Mouse (Mus musculus) hindbrain, embryonic 11.5 days (tissue): ENCODE results near the gene Cep70. TPM values are rescaled to one million over a fixed set of nuclear protein-coding genes. Genes with fewer than 3 reads are reported as not detected.

Source experiments
- ATAC-seq: fragments of 200-750 bp; cut with Nextera tagmentation; 2 replicates; pipeline ENCODE4 v1.8.0; 2017; ENCODE audit warnings: mild to moderate bottlenecking, moderate TSS enrichment, moderate library complexity; ENCODE audit not compliant: low FRiP score
- DNase-seq: peaks from one replicate; pipeline ENCODE4 v3.0.0-alpha.2; 2015; ENCODE audit warnings: low spot score
- H3K27ac ChIP-seq: fragments of 300-500 bp; sonication (generic); 2 replicates; pipeline ENCODE4 v1.5.1; 2014; ENCODE audit warnings: mild to moderate bottlenecking, low read depth, low read length
- H3K27me3 ChIP-seq: fragments of 300-500 bp; sonication (generic); 2 replicates; pipeline ENCODE4 v1.6.1; 2014; ENCODE audit warnings: mild to moderate bottlenecking, low read length, moderate library complexity, mixed read lengths; ENCODE audit not compliant: control insufficient read depth, insufficient read depth
- H3K36me3 ChIP-seq: fragments of 300-500 bp; sonication (generic); 2 replicates; pipeline ENCODE4 v1.6.1; 2014; ENCODE audit warnings: mild to moderate bottlenecking, low read length, moderate library complexity, mixed read lengths; ENCODE audit not compliant: control insufficient read depth, insufficient read depth
- H3K4me1 ChIP-seq: fragments of 300-500 bp; sonication (generic); replicated peaks from 2 replicates; pipeline ENCODE4 v1.6.1; 2014; ENCODE audit warnings: low read length, mixed read lengths; ENCODE audit not compliant: control insufficient read depth, insufficient read depth
- H3K4me2 ChIP-seq: fragments of 300-500 bp; sonication (generic); replicated peaks from 2 replicates; pipeline ENCODE4 v1.6.1; 2014; ENCODE audit warnings: mild to moderate bottlenecking, low read depth, low read length
- H3K4me3 ChIP-seq: fragments of 300-500 bp; sonication (generic); 2 replicates; pipeline ENCODE4 v1.5.1; 2014; ENCODE audit warnings: low read depth, low read length
- H3K9ac ChIP-seq: fragments of 300-500 bp; sonication (generic); 2 replicates; pipeline ENCODE4 v1.6.1; 2014; ENCODE audit warnings: low read depth, low read length
- H3K9me3 ChIP-seq: fragments of 300-500 bp; sonication (generic); 2 replicates; pipeline ENCODE4 v1.6.1; 2016; ENCODE audit warnings: low read length; ENCODE audit not compliant: control insufficient read depth
- WGBS: fragments of 180-500 bp; shearing (Covaris S2); extraction: QIAGEN DNeasy Blood & Tissue Kit; methylation state at CpG from one replicate; pipeline ENCODE4 v1.1.7; 2014; 5-methylcytosine and 5-hydroxymethylcytosine counted together
- polyA plus RNA-seq: library from polyadenylated mRNA; unstranded; fragments of >200 nt; fragmentation: Nextera tagmentation; extraction: Ambion mirVana; gene quantifications from 2 replicates; pipeline ENCODE4 v1.2.1, GENCODE M21; 2014

Gene Cep70
- polyA plus RNA-seq, 1 experiment from 2014 or later, result 51.0 TPM

DNA sequence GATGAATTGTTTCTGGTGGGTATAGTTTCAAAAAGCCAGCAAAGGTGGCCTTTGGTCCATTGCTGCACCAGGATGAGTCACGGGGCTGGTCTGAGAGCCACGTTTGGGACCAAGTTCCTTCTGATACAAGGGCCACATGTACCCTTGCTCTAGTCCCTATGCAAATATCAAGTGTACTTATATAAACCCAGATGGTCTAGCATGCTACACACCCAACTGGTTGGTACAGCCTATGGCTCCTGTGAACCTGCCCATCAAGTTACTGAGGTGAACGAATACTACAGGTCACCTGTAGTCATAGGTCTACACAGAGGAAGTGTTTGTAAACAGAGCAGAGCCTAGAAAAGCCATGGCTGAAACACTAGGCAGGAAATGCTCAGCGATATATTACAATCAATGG, 93.4 kb downstream of the Cep70 start:
- no peak for DNase-seq
- Histone ChIP-seq H3K27me3 (no peaks in the 10 kb centered on the region), H3K9me3 (no peaks in the 10 kb centered on the region), H3K4me2 (no peak overlapping the region), H3K4me1 (no peaks in the 10 kb centered on the region), H3K4me3 (no peak overlapping the region), H3K27ac (no peak overlapping the region), H3K36me3 (no peaks in the 10 kb centered on the region), H3K9ac (no peak overlapping the region)
- ATAC-seq, result no peak
- WGBS, result 92% methylated on average over 4 of the region's 4 CpGs

DNA sequence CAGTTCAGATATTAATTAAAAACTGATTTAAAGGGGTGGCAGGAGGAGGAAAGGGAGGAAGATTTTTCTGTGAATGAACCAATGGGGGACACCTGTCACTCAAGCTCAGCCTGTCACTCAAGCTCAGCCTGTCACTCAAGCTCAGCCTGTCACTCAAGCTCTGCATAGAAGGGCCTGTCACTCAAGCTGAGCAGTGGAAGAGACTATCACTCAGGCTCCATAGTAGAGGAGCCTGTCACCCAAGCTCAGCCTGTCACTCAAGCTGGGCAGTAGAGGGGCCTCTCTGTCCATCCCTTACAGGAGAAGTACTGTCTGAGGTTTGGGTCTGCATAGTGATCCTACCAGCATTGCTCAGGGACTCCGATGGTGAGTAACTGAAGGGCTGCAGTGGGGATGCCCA, 95.1 kb downstream of the Cep70 start:
- no peak overlapping the region for H3K9ac ChIP-seq
- no peaks in the 10 kb centered on the region for H3K9me3 ChIP-seq
- WGBS, result 100% methylated on average over 1 of the region's 1 CpGs
- no peak overlapping the region for H3K4me2 ChIP-seq
- no peaks in the 10 kb centered on the region for H3K4me1 ChIP-seq
- H3K27me3 ChIP-seq, result no peaks in the 10 kb centered on the region
- no peak overlapping the region for H3K27ac ChIP-seq
- no peak overlapping the region for H3K4me3 ChIP-seq
- DNase-seq (no peak), ATAC-seq (no peak)
- H3K36me3 ChIP-seq, result no peaks in the 10 kb centered on the region

DNA sequence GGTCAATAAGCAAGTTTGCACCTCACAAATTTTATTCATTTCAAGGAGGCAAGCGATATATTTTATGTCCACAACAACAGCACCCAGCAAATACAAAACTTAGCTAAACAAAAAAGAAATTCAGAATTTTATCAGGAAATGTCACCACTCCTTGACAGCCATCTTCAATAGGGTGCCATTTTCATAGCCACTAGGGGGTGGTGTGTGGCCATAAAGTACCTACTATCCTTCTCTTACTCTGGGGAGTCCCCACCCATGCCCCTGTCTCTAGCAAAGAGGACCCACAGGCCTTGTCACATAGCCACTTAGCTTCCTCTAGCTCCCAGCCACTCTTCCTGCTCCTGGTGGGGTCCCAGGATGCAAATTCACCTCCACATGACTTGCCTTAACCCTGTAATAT, 96.0 kb downstream of the Cep70 start:
- H3K9me3 ChIP-seq, result no peaks in the 10 kb centered on the region
- ATAC-seq (no peak), DNase-seq (no peak)
- H3K4me1 ChIP-seq, result no peaks in the 10 kb centered on the region
- no peaks in the 10 kb centered on the region for H3K36me3 ChIP-seq
- no peaks in the 10 kb centered on the region for H3K27me3 ChIP-seq
- H3K9ac ChIP-seq, result no peak overlapping the region
- no peak overlapping the region for H3K4me2 ChIP-seq
- no peak overlapping the region for H3K27ac ChIP-seq
- 89% methylated on average over 1 of the region's 1 CpGs for WGBS
- no peak overlapping the region for H3K4me3 ChIP-seq

DNA sequence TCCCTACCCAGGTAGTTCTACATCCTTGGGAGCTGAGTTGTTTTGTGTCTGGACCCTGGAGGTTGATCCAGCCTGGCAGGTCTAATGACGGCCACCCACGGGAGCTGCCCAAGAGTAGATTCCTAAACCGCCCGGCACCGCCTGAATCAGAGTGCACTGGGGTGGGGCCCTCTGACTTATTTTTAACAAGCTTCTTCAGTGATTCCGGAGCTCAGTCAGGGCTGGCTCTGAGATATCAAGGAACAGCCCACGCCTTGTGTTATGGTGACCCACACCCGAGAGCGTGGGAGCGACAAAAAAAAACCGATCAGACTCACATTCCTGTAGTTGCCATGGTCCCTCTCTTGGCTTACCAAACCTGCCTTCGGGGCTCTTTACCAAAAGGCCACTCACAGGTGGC, 97.0 kb downstream of the Cep70 start:
- Histone ChIP-seq H3K9ac (no peak overlapping the region), H3K4me2 (no peak overlapping the region), H3K27me3 (no peaks in the 10 kb centered on the region), H3K4me1 (no peaks in the 10 kb centered on the region), H3K4me3 (no peak overlapping the region), H3K36me3 (no peaks in the 10 kb centered on the region), H3K9me3 (no peaks in the 10 kb centered on the region), H3K27ac (no peak overlapping the region)
- no peak for DNase-seq
- ATAC-seq, result no peak
- WGBS, result 72% methylated on average over 12 of the region's 12 CpGs

DNA sequence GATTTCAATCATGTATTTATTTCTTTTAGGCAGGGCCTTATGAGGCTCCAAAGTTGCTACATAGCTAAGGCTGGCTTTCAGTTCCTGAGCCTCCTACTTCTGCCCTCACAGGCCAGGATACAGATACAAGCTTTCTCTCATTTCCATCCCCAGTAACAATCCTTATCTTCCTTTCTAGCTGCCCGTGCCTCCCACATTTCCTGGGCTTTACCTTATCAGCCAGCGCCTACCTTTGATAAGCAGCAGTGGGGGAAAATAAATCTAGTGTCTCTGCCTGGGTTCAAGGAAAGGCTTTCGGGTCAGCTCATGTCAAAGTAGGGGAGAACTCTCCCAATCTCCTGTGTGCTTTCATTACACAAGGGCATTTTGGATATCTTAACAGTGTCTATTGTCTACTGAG, 98.4 kb downstream of the Cep70 start:
- Histone ChIP-seq H3K4me3 (no peak overlapping the region), H3K27me3 (no peaks in the 10 kb centered on the region), H3K4me1 (no peaks in the 10 kb centered on the region), H3K9ac (no peak overlapping the region), H3K27ac (no peak overlapping the region), H3K36me3 (no peaks in the 10 kb centered on the region), H3K9me3 (no peaks in the 10 kb centered on the region), H3K4me2 (no peak overlapping the region)
- no peak for ATAC-seq
- WGBS, result 78% methylated on average over 3 of the region's 3 CpGs
- DNase-seq, result no peak

DNA sequence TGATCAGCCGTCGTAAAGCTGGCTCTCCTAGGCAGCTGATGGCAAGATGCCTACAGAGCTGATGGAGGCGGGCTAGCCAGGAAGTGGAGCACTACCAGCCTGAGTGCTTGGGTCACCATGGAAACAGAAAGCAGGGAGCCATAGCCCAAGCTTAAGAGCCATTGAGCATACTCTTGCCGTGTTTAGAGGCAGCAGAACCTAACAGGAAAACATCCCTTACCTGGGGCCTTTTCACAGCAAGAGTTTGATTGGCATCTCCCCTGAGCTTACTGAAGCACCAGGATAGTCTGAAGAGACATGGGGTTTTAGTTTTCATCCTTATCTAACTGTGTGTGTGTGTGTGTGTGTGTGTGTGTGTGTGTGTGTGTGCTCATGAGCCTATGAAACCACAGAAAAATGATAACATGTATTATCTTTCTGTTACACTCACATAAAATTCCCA, 102.2 kb downstream of the Cep70 start:
- Histone ChIP-seq H3K4me1 (no peaks in the 10 kb centered on the region), H3K36me3 (no peaks in the 10 kb centered on the region), H3K4me2 (no peak overlapping the region), H3K4me3 (no peak overlapping the region), H3K9ac (no peak overlapping the region), H3K27me3 (no peaks in the 10 kb centered on the region), H3K9me3 (no peaks in the 10 kb centered on the region), H3K27ac (no peak overlapping the region)
- 69% methylated on average over 4 of the region's 4 CpGs for WGBS
- ATAC-seq (no peak), DNase-seq (no peak)

Other genes with a start within 250 kb of the Cep70 start
- gene Gm1123, start 207.7 kb upstream of the Cep70 start, polyA plus RNA-seq, result not detected in 2 replicates
- gene Pik3cb, start 102.7 kb upstream of the Cep70 start, polyA plus RNA-seq, result 1.5 and 2.2 TPM in 2 replicates
- gene Faiml, start 6.1 kb upstream of the Cep70 start, polyA plus RNA-seq, result not detected in 2 replicates
- 0.15 and 0.36 TPM in 2 replicates for gene Esyt3, start 115.2 kb downstream of the Cep70 start, polyA plus RNA-seq
- 20.7 and 22.9 TPM in 2 replicates for gene Mras, start 194.0 kb downstream of the Cep70 start, polyA plus RNA-seq
- gene Nme9, start 208.1 kb downstream of the Cep70 start, polyA plus RNA-seq, result 0.90 and 1.4 TPM in 2 replicates